Mouse (Mus musculus): ENCODE data around the gene Krt27. TPM values are rescaled to one million over a fixed set of nuclear protein-coding genes. Genes with fewer than 3 reads are reported as not detected.
A peak's percentile ranks its signal among the peaks of the same experiment; 100 is the strongest.

Krt27 gene
- total RNA-seq, 2 experiments from 2014 or later, result not detected

DNA sequence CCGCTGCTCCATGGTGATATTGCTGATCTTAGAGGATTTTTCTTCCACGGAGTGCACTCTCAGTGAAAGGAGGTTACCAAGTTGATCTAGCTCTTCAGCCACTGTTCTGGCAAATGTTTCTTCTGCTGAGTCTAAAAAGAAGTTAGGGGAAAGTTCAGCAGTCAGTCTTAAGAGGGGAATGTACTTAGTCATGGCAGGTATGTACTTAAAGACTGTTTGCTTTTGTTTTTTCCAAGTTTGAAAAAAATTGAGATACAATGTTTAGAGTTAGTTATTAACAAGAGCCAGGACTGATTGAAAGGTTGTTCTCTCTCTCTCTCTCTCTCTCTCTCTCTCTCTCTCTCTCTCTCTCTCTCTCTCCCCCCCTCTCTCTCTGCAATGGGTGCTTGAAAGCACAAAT lies 21.2 kb downstream of the Krt27 start:
- no peak for DNase-seq

DNA sequence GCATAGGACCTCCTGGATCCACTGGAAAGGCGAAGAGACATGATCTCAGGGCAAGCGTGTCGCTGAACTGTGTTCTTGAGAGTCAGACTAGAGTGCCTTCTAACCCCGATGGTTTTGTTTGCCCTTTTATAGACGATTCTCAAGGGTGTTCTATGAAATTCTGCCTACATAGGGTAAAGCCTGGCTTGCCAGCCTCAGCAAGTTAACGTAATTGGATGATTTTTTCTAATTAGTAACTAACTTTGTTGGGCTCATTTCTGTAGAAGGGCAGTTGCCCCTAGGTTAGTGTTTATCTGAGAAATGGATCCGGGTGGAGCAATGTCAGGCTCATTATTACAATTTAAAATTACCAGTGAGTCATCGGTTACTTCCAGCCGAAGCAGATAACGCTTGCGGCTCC lies 28.1 kb downstream of the Krt27 start, which contains the start of gene Krt25:
TSS of gene Krt25 (minus strand) at position 101 of the 400 bp plus-strand sequence.
- DNase-seq, result no peak

DNA sequence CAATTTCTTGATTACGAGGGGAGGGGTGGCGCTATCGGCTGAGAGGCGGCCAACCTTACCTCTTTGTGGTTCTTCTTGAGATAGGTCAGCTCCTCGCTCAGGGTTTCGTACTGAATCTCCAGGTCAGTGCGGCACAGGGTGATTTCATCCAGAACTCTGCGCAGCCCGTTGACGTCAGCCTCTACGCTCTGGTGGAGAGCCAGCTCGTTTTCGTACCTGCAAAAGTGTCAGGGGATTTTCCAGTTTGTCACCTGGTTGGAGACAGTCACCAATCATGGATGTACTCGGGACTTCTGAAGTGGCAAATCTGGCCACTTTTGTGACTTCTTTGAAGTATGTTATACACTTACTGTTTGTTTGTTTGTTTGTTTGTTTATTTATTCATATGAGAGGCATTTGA lies 29.8 kb downstream of the Krt27 start:
- DNase-seq, result no peak

DNA sequence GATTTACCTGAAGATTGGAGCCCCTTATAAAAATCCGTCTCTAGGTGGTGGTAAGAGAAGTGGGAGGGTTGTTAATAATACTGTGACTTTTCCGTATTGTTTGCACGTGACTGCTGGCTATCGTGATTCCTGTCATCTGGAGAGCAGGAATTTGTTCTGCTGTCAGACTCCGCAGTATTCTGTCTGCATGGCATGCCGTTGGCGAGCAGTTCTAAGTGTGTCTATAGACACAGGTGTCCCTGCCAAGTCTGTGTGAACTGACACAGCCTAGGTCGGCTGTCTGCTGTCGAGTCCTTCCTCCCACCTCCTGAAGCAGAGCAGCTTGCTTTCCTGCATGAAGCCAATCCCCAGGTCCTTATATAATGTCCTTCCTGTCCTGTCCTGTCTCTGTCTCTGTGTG lies 31.8 kb downstream of the Krt27 start:
- DNase-seq, result no peak

DNA sequence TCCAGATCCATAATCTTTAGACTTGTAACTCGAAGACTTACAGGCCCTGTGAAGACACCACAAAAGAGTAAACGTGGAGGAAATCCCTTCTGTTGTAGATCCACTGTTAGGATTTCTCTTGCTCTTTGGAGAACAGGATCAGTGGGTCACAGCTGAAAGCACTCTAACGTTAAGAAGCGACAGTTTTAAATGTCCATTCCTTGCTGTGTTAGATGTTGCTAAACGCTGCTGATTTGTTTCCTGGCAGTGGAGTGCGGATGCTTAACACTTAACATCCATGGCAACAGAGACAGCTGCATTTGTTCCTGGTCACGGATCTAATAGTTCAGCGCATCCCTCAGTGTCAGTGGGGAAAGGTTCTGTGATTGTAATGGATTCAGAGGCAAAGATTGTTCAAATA lies 34.4 kb downstream of the Krt27 start:
- DNase-seq, result no peak

DNA sequence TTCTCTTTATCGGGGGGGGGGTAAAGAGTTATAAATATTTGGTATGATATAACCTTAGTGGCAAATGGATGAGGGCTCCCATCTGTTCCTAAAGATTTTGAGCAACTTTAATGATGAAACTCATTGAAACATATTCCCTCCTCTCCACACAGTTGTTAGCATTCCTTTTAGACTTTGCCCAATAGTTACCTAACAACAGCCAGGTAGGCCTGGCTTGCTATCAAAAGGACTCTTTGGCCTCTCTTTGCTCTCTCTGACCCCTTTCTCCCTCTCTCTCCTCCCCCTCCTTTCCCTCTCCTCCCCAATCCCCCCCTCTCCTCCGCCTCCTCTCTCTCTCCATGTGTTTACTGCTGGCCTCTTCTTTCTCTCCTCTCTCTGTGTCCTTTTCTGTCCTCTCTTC lies 36.3 kb downstream of the Krt27 start:
- no peak for DNase-seq

DNA sequence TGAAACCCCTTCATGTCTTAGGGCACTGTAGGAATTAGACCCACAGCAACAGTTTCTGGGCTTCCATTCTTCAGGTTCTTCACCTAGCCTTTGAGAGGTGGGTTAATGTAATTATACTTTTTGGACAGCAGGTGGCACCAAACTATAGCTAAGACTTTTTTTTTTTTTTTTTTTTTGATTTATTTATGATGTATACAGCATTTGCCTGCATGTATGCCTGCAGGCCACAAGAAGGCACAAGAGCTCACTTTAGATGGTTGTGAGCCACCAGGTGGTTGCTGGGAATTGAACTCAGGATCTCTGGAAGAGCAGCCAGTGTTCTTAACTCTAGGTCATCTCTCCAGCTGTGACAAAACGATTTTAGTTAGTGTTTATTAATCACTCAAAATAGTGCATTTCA lies 40.0 kb downstream of the Krt27 start:
- DNase-seq, result no peak

DNA sequence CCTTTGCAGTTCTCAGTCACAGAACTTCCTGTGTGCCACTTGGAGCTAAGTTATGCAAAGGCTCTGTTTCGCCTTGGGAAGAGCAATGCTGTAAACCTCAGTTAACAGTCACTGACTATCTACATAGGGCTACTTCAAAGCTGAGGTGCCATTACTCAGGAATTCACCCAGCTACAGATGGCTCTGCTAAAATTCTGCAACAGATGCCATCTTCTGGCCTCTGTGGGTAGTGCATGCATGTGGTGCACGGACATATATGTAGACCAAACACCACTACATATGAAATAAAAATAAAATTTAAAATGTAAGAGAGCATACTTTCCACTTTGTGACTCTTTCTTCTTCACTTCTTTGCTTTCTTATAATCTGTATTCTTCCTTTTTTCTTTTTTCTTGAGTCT lies 43.3 kb downstream of the Krt27 start:
- DNase-seq, result peak; percentile 49

Other genes starting within 250 kb of the Krt27 start
- gene Ccr7, start 196.0 kb downstream of the Krt27 start, total RNA-seq (2021), result under 1 TPM; 0.14 to 0.23 TPM
- gene Smarce1, start 120.1 kb downstream of the Krt27 start, total RNA-seq (2021), result 10 to 100 TPM; 55.5 to 63.5 TPM
- gene Krt222, start 107.0 kb downstream of the Krt27 start, total RNA-seq (2021), result 10 to 100 TPM in 1 of 2 experiments, 1 to 10 TPM in 1; 9.3 to 11.7 TPM
- gene Krt24, start 65.8 kb downstream of the Krt27 start, total RNA-seq (2021), result not detected
- gene Krt25, start 28.2 kb downstream of the Krt27 start, total RNA-seq (2021), result under 1 TPM in 1 of 2 experiments, not detected in 1; 0.14 TPM
- gene Krt26, start 13.1 kb downstream of the Krt27 start, total RNA-seq (2021), result not detected
- gene Krt28, start 23.8 kb upstream of the Krt27 start, total RNA-seq (2021), result under 1 TPM in 1 of 2 experiments, not detected in 1; 0.16 TPM
- 1 to 10 TPM; 5.6 to 6.6 TPM for gene Krt10, start 38.3 kb upstream of the Krt27 start, total RNA-seq (2021)
- not detected for gene Krt12, start 71.2 kb upstream of the Krt27 start, total RNA-seq (2021)
- gene Krt20, start 87.0 kb upstream of the Krt27 start, total RNA-seq (2021), result under 1 TPM in 1 of 2 experiments, not detected in 1; 0.12 TPM
- under 1 TPM in 1 of 2 experiments, not detected in 1; 0.16 TPM for gene Krt23, start 142.0 kb upstream of the Krt27 start, total RNA-seq (2021)
- gene Krt39, start 170.2 kb upstream of the Krt27 start, total RNA-seq (2021), result not detected
- gene Krt40, start 192.1 kb upstream of the Krt27 start, total RNA-seq (2021), result not detected
- gene Krtap3-3, start 199.8 kb upstream of the Krt27 start, total RNA-seq (2021), result not detected
- not detected for gene Krtap3-2, start 205.7 kb upstream of the Krt27 start, total RNA-seq (2021)
- not detected for gene Gm11939, start 208.4 kb upstream of the Krt27 start, total RNA-seq (2021)
- gene Krtap3-1, start 215.5 kb upstream of the Krt27 start, total RNA-seq (2021), result not detected
- not detected for gene Krtap1-5, start 229.9 kb upstream of the Krt27 start, total RNA-seq (2021)
- not detected for gene Krtap1-4, start 232.6 kb upstream of the Krt27 start, total RNA-seq (2021)
- not detected for gene Krtap1-3, start 240.2 kb upstream of the Krt27 start, total RNA-seq (2021)
- not detected for gene Krtap9-3, start 247.0 kb upstream of the Krt27 start, total RNA-seq (2021)